Mouse (Mus musculus) adrenal gland, adult 8-10 months (tissue): ENCODE measurements around the gene Olfr46. TPM values are rescaled to one million over a fixed set of nuclear protein-coding genes. Genes with fewer than 3 reads are reported as not detected.
"Not testable (repeated sequence)": the region's sequence is repeated elsewhere in the genome, so short reads cannot be mapped to it uniquely, and the experiment has no call there.

Source experiments
- DNase-seq: peaks from one replicate; pipeline ENCODE4 v3.0.0; 2022
- total RNA-seq, 4 experiments: library from RNA; stranded (reverse); gene quantifications; 2 replicates each; pipeline ENCODE4 v1.2.4; 2022

The Olfr46 gene
- under 1 TPM in 1 of 4 experiments, not detected in 3; 0.03 TPM for total RNA-seq

DNA sequence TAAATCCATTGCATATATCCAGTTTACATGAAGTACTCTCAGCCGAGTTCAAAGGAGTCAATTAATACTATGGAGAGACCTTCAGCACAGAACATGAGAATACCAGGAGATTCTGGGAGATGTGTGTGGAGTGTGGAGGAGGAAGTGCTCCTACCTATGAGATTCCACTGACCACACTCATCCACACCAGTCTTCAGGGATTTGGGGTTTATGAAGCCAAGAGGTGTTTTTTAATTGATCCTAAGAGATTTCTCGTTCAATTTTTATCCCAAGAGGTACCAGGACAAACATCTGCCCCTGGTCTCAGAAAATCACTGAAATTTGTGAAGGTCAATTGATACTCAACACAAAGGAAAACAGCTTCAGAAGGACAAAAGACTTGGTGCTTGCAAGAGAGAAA, at the start of gene Olfr46:
TSS of gene Olfr46 (plus strand) at position 301 of the 400 bp plus-strand sequence.
- not testable (repeated sequence) for DNase-seq

DNA sequence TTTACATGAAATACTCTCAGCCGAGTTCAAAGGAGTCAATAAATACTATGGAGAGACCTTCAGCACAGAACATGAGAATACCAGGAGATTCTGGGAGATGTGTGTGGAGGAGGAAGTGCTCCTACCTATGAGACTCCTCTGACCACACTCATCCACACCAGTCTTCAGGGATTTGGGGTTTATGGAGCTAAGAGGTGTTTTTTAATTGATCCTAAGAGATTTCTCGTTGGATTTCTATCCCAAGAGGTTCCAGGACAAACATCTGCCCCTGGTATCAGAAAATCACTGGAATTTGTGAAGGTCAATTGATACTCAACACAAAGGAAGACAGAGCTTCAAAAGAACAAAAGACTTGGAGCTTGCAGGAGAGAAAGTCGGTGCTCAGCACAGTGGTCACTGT, 33.5 kb upstream of the Olfr46 start, which contains the start of gene Olfr538:
TSS of gene Olfr538 (plus strand) at position 301 of the 400 bp plus-strand sequence.
- DNase-seq, result no peak

DNA sequence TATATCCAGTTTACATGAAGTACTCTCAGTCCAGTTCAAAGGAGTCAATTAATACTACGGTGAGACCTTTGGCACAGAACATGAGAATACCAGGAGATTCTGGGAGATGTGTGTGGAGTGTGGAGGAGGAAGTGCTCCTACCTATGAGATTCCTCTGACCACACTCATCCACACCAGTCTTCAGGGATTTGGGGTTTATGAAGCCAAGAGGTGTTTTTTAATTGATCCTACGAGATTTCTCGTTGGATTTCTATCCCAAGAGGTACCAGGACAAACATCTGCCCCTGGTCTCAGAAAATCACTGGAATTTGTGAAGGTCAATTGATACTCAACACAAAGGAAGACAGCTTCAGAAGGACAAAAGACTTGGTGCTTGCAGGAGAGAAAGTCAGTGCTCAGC, 27.6 kb downstream of the Olfr46 start, which contains the start of gene Olfr61:
TSS of gene Olfr61 (plus strand) at position 301 of the 400 bp plus-strand sequence.
- DNase-seq, result not testable (repeated sequence)

GRCm38 (mm10) chr7:140630559-140630958, 29.5 kb downstream of the Olfr46 start:
- no peak for DNase-seq

DNA sequence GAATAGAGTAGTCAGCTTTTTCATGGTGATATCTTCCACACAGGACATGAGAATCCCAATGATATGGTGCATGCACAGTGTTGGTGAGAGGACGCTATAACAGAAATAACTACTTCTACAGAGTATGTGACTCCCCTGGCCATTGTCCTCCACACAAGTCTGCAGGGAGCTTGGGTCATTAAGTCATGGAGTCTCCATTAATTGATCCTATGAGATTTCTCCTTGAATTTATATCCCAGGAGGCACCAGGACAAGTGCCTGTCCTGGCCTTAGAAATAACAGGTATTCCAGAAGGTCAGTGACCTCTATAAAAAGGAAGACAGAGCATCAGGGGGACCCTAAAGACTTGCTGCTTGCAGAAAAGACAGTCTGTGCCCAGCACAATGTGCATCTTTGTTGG, 45.1 kb downstream of the Olfr46 start, which contains the start of gene Olfr53:
TSS of gene Olfr53 (plus strand) at position 301 of the 400 bp plus-strand sequence.
- no peak for DNase-seq

DNA sequence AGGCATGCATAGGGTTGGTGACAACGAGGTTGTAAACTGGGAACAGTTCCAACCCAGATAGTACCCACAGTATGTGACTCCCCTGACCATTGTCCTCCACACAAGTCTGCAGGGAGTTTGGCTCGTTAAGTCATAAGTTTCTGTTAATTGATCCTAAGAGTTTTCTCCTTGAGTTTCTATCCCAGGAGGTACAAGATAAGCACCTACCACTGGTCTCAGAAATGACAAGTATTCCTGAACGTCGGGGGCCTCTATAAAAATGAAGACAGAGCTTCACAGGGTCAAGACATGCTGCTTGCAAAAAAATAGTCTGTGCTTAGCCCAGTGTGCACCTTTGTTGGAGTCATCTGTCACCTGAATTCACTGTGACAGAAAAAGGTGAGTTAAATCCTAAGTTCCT, 58.6 kb downstream of the Olfr46 start, which contains the start of gene Olfr539:
TSS of gene Olfr539 (plus strand) at position 301 of the 400 bp plus-strand sequence.
- DNase-seq, result no peak

Other genes with a start within 250 kb of the Olfr46 start
- gene Olfr60, start 239.6 kb upstream of the Olfr46 start, total RNA-seq, result not detected
- gene Olfr530, start 224.9 kb upstream of the Olfr46 start, total RNA-seq, result not detected
- gene Olfr531, start 198.4 kb upstream of the Olfr46 start, total RNA-seq, result not detected
- not detected for gene Olfr532, start 179.6 kb upstream of the Olfr46 start, total RNA-seq
- gene Olfr533, start 137.9 kb upstream of the Olfr46 start, total RNA-seq, result not detected
- not detected for gene Olfr535, start 117.1 kb upstream of the Olfr46 start, total RNA-seq
- gene Olfr536, start 93.9 kb upstream of the Olfr46 start, total RNA-seq, result not detected
- gene Olfr538, start 33.4 kb upstream of the Olfr46 start, total RNA-seq, result not detected
- gene Olfr61, start 27.7 kb downstream of the Olfr46 start, total RNA-seq, result not detected
- gene Olfr53, start 45.2 kb downstream of the Olfr46 start, total RNA-seq, result not detected
- under 1 TPM; 0.03 TPM for gene Olfr539, start 58.7 kb downstream of the Olfr46 start, total RNA-seq
- gene Olfr45, start 80.7 kb downstream of the Olfr46 start, total RNA-seq, result not detected
- gene Olfr541, start 96.0 kb downstream of the Olfr46 start, total RNA-seq, result not detected
- 100 to 1,000 TPM in 3 of 4 experiments, 10 to 100 TPM in 1; 87.7 to 302 (median 204) TPM for gene Cyp2e1, start 162.5 kb downstream of the Olfr46 start, total RNA-seq
- gene Syce1, start 186.6 kb downstream of the Olfr46 start, total RNA-seq, result not detected
- 1 to 10 TPM; 3.8 to 8.6 (median 5.7) TPM for gene Zfp941, start 220.9 kb downstream of the Olfr46 start, total RNA-seq
- 1 to 10 TPM in 2 of 4 experiments, under 1 TPM in 1, not detected in 1; 0.73 to 1.8 (median 1.0) TPM for gene Urah, start 233.7 kb downstream of the Olfr46 start, total RNA-seq
- gene Scgb1c1, start 244.3 kb downstream of the Olfr46 start, total RNA-seq, result not detected
- gene Odf3, start 246.5 kb downstream of the Olfr46 start, total RNA-seq, result 1 to 10 TPM in 2 of 4 experiments, under 1 TPM in 1, not detected in 1; 0.23 to 1.3 (median 1.2) TPM